Mouse (Mus musculus): ENCODE results near the gene A1bg.

GRCm38 (mm10) chr15:60848630-60849029, 74.2 kb downstream of the A1bg start:
- TF ChIP-seq GATA1 (IDR thresholded peaks at IDR 0.05; ENCODE audit: borderline replicate concordance, low read length) (no peak), FLI1 (IDR thresholded peaks at IDR 0.05; ENCODE audit: low read length) (no peak)

Measured in megakaryocyte, embryonic 14.5 days (primary cell).